Mouse (Mus musculus): ENCODE data around the gene Vash1.

The Vash1 gene

GRCm38 (mm10) chr12:86678591-86679545, at the start of gene Vash1:
TSS of gene Vash1 (plus strand) at chr12:86678700.
- DNase-seq (ENCODE audit: low read depth) = peak; percentile 28

GRCm38 (mm10) chr12:86628783-86629172, 49.7 kb upstream of the Vash1 start:
- DNase-seq (ENCODE audit: low read depth) = no peak

- peak; percentile 58 for DNase-seq (ENCODE audit: low read depth)
Measured at GRCm38 (mm10) chr12:86641763-86642162, 36.7 kb upstream of the Vash1 start.

- no peak for DNase-seq (ENCODE audit: low read depth)
Measured at GRCm38 (mm10) chr12:86644512-86645273, 33.8 kb upstream of the Vash1 start.

- no peak for DNase-seq (ENCODE audit: low read depth)
Measured at GRCm38 (mm10) chr12:86645494-86645893, 33.0 kb upstream of the Vash1 start.

- DNase-seq (ENCODE audit: low read depth) = no peak
Measured at GRCm38 (mm10) chr12:86646831-86647230, 31.7 kb upstream of the Vash1 start.

GRCm38 (mm10) chr12:86647279-86647678, 31.2 kb upstream of the Vash1 start:
- DNase-seq (ENCODE audit: low read depth) = no peak

GRCm38 (mm10) chr12:86647736-86648135, 30.8 kb upstream of the Vash1 start:
- no peak for DNase-seq (ENCODE audit: low read depth)

GRCm38 (mm10) chr12:86648489-86648888, 30.0 kb upstream of the Vash1 start:
- peak; percentile 11 for DNase-seq (ENCODE audit: low read depth)

GRCm38 (mm10) chr12:86651301-86651860, 27.1 kb upstream of the Vash1 start:
- DNase-seq (ENCODE audit: low read depth) = no peak

- peak; percentile 80 for DNase-seq (ENCODE audit: low read depth)
Measured at GRCm38 (mm10) chr12:86652570-86653041, 25.9 kb upstream of the Vash1 start.

- DNase-seq (ENCODE audit: low read depth) = no peak
Measured at GRCm38 (mm10) chr12:86659447-86659968, 19.0 kb upstream of the Vash1 start.

- no peak for DNase-seq (ENCODE audit: low read depth)
Measured at GRCm38 (mm10) chr12:86660466-86660865, 18.0 kb upstream of the Vash1 start.

- DNase-seq (ENCODE audit: low read depth) = peak; percentile 8
Measured at GRCm38 (mm10) chr12:86665656-86666055, 12.8 kb upstream of the Vash1 start.

GRCm38 (mm10) chr12:86668404-86668803, 10.1 kb upstream of the Vash1 start:
- DNase-seq (ENCODE audit: low read depth) = no peak

- DNase-seq (ENCODE audit: low read depth) = no peak
Measured at GRCm38 (mm10) chr12:86672105-86672504, 6.4 kb upstream of the Vash1 start.

GRCm38 (mm10) chr12:86672507-86672906, 6.0 kb upstream of the Vash1 start:
- no peak for DNase-seq (ENCODE audit: low read depth)

- no peak for DNase-seq (ENCODE audit: low read depth)
Measured at GRCm38 (mm10) chr12:86679546-86679930, 1.0 kb downstream of the Vash1 start.

- no peak for DNase-seq (ENCODE audit: low read depth)
Measured at GRCm38 (mm10) chr12:86679991-86680491, 1.5 kb downstream of the Vash1 start.

GRCm38 (mm10) chr12:86680591-86681193, 2.2 kb downstream of the Vash1 start:
- no peak for DNase-seq (ENCODE audit: low read depth)

- no peak for DNase-seq (ENCODE audit: low read depth)
Measured at GRCm38 (mm10) chr12:86681626-86682025, 3.1 kb downstream of the Vash1 start.

- DNase-seq (ENCODE audit: low read depth) = no peak
Measured at GRCm38 (mm10) chr12:86682178-86682577, 3.7 kb downstream of the Vash1 start.
